Mouse (Mus musculus) midbrain, embryonic 16.5 days (tissue): Measurements from ENCODE around the gene Tmc8. TPM values are rescaled to one million over a fixed set of nuclear protein-coding genes. Genes with fewer than 3 reads are reported as not detected.

ENCODE experiments used
- polyA plus RNA-seq: library from polyadenylated mRNA; unstranded; fragments of >200 nt; fragmentation: Nextera tagmentation; extraction: Ambion mirVana; gene quantifications from 2 replicates; pipeline ENCODE4 v1.2.1, GENCODE M21; 2015

Gene Tmc8
- polyA plus RNA-seq, 1 experiment from 2014 or later: 0.73 TPM

Other genes starting within 250 kb of the Tmc8 start
- 28.1 and 31.6 TPM in 2 replicates for gene Tnrc6c, start 127.8 kb upstream of the Tmc8 start, polyA plus RNA-seq
- 4.2 and 4.5 TPM in 2 replicates for gene Tmc6, start 122 bp downstream of the Tmc8 start, polyA plus RNA-seq
- not detected in 2 replicates for gene 6030468B19Rik, start 15.6 kb downstream of the Tmc8 start, polyA plus RNA-seq
- gene Gm20708, start 27.6 kb downstream of the Tmc8 start, polyA plus RNA-seq: 0.99 and 1.6 TPM in 2 replicates
- 12.8 and 13.8 TPM in 2 replicates for gene Syngr2, start 27.6 kb downstream of the Tmc8 start, polyA plus RNA-seq
- 5.6 and 5.9 TPM in 2 replicates for gene Afmid, start 43.8 kb downstream of the Tmc8 start, polyA plus RNA-seq
- 9.8 and 12.9 TPM in 2 replicates for gene Tk1, start 44.0 kb downstream of the Tmc8 start, polyA plus RNA-seq
- gene Birc5, start 67.2 kb downstream of the Tmc8 start, polyA plus RNA-seq: 21.0 and 27.3 TPM in 2 replicates
- gene Tmem235, start 78.7 kb downstream of the Tmc8 start, polyA plus RNA-seq: not detected in 2 replicates
- gene Tha1, start 91.4 kb downstream of the Tmc8 start, polyA plus RNA-seq: 4.2 and 5.0 TPM in 2 replicates
- 5.9 and 7.2 TPM in 2 replicates for gene Socs3, start 188.0 kb downstream of the Tmc8 start, polyA plus RNA-seq
- gene Pgs1, start 204.2 kb downstream of the Tmc8 start, polyA plus RNA-seq: 61.2 and 62.1 TPM in 2 replicates